Comparison of ENCODE assay signal across 16 mouse cellular contexts in genomic region chrX:105794806-105795403, GRCm38 (mm10). TPM values are rescaled to one million over a fixed set of nuclear protein-coding genes. Genes with fewer than 3 reads are reported as not detected.
DNase-seq lines count a peak whose midpoint lies in the region; ATAC-seq and TF ChIP-seq lines count a peak whose summit lies in the region.
"Had no signal": no experiment of that assay in that cellular context is flagged by ENCODE, and none has a peak within 500 bp of the region (broad histone marks: within the 10 kb centered on the region; RNA-seq: fewer than 3 reads in every experiment).

No protein-coding gene starts in this region.

- H3K27ac ChIP-seq in liver, adult 2 months (replicated peaks; ENCODE audit: insufficient read depth, low read depth, low read length): no peak overlapping the region
- no peak overlapping the region for H3K27ac ChIP-seq in ES-E14 (ENCODE audit: insufficient read depth, low read depth, low read length, poor library complexity, severe bottlenecking)
- no peak overlapping the region for H3K27ac ChIP-seq in midbrain, embryonic 13.5 days
- H3K27ac ChIP-seq: hindbrain, embryonic 10.5 days; kidney, postnatal 0 days; limb, embryonic 12.5 days had no signal

- no peak for TF ChIP-seq CTCF in liver, adult 2 months (IDR thresholded peaks at IDR 0.05; ENCODE audit: low read depth, low read length)

- no peaks in the 10 kb centered on the region for H3K4me1 ChIP-seq in liver, adult 2 months (ENCODE audit: control insufficient read depth, insufficient read depth, low read length)
- H3K4me1 ChIP-seq in ES-E14 (ENCODE audit: control insufficient read depth in 2 of 2, insufficient read depth in 2 of 2, low read length in 2 of 2, poor library complexity in 1 of 2): no peaks in the 10 kb centered on the region
- H3K4me1 ChIP-seq in midbrain, embryonic 13.5 days (replicated peaks): no peaks in the 10 kb centered on the region
- H3K4me1 ChIP-seq: hindbrain, embryonic 10.5 days; limb, embryonic 12.5 days had no signal

- in situ Hi-C loops in ES-E14 (cut with MboI; ENCODE audit: low sequenced_read_pairs in 2 of 2, unreplicated experiment in 2 of 2): no loop called here

- H3K36me3 ChIP-seq in liver, adult 2 months (ENCODE audit: control insufficient read depth, insufficient read depth, low read length): peaks cover 3% of the 10 kb centered on the region; the same call in 1 of the 2 replicates
- no peaks in the 10 kb centered on the region; the same call in 1 of the 2 replicates for H3K36me3 ChIP-seq in ES-E14 (ENCODE audit: control insufficient read depth, insufficient read depth, low read length, poor library complexity, severe bottlenecking)
- no peaks in the 10 kb centered on the region for H3K36me3 ChIP-seq in midbrain, embryonic 13.5 days

- H3K27me3 ChIP-seq in liver, adult 2 months (ENCODE audit: control insufficient read depth, insufficient read depth, low read length): no peaks in the 10 kb centered on the region
- peaks cover 10% of the 10 kb centered on the region; the same call in 1 of the 2 replicates for H3K27me3 ChIP-seq in midbrain, embryonic 13.5 days

- H3K79me2 ChIP-seq in liver, adult 2 months (ENCODE audit: control insufficient read depth, insufficient read depth, low read length): no peaks in the 10 kb centered on the region

- no peak overlapping the region for H3K9ac ChIP-seq in liver, adult 2 months (ENCODE audit: low read depth, low read length)
- H3K9ac ChIP-seq in ES-E14 (ENCODE audit: insufficient read depth, low read depth, low read length, poor library complexity, severe bottlenecking): no peak overlapping the region
- H3K9ac ChIP-seq in midbrain, embryonic 13.5 days (replicated peaks): no peak overlapping the region
- H3K9ac ChIP-seq: limb, embryonic 12.5 days had no signal

- no peaks in the 10 kb centered on the region for H3K9me3 ChIP-seq in ES-E14 (ENCODE audit: control insufficient read depth, insufficient read depth, low read depth, low read length)
- H3K9me3 ChIP-seq in midbrain, embryonic 13.5 days: no peaks in the 10 kb centered on the region
- H3K9me3 ChIP-seq: hindbrain, embryonic 10.5 days; limb, embryonic 12.5 days had no signal

- no peak overlapping the region for H3K4me2 ChIP-seq in midbrain, embryonic 13.5 days (replicated peaks)
- H3K4me2 ChIP-seq: heart, embryonic 11.5 days; limb, embryonic 12.5 days had no signal

- TF ChIP-seq POLR2A in liver, adult 2 months (IDR thresholded peaks at IDR 0.05; ENCODE audit: extremely low read depth, insufficient read depth, low read length): no peak

- 52% methylated on average over 8 of the region's 8 CpGs for WGBS in liver, adult 2 months
- 57% methylated on average over 8 of the region's 8 CpGs for whole genome bisulfite sequencing in midbrain, embryonic 13.5 days

- ATAC-seq in midbrain, embryonic 13.5 days: peak; percentile 58

- no peak overlapping the region for H3K4me3 ChIP-seq in liver, adult 2 months (ENCODE audit: insufficient read depth, low read depth, low read length)
- H3K4me3 ChIP-seq in ES-E14 (ENCODE audit: insufficient read depth in 1 of 2, low read depth in 1 of 2, low read length in 2 of 2, poor library complexity in 1 of 2, severe bottlenecking in 1 of 2): no peak overlapping the region
- H3K4me3 ChIP-seq in midbrain, embryonic 13.5 days (replicated peaks): no peak overlapping the region
- H3K4me3 ChIP-seq: hindbrain, embryonic 10.5 days; limb, embryonic 12.5 days had no signal

- DNase-seq in liver, adult 2 months (ENCODE audit: extremely low read depth, low read depth, low spot score): peak; percentile 6
- DNase-seq in liver (no peak), ES-E14 (ENCODE audit: low read depth, low spot score) (peak; percentile 13), ZHBTc4 (ENCODE audit: low read depth, low spot score) (peak; percentile 49)
- no peak for DNase-seq in gastrocnemius, adult 8-10 months (ENCODE audit: low spot score in 2 of 2)
- DNase-seq in kidney, adult 18-20 months: no peak
- DNase-seq: adrenal gland, postnatal 36 days; gastrocnemius, postnatal 25 days; layer of hippocampus, adult 9-11 months; spleen, adult 18-20 months had no signal

TF ChIP-seq in ES-E14, 5 proteins besides CTCF, POLR2A, EP300 and RAD21:
- no peak for TF ChIP-seq HCFC1 (IDR thresholded peaks at IDR 0.05; ENCODE audit: borderline replicate concordance, insufficient read depth, low read length)
- no peak for TF ChIP-seq MAFK (IDR thresholded peaks at IDR 0.05; ENCODE audit: insufficient read depth, low read depth, low read length)
- TF ChIP-seq ZC3H11A (IDR thresholded peaks at IDR 0.05; ENCODE audit: borderline replicate concordance, low read depth, low read length): no peak
- TF ChIP-seq ZNF384 (IDR thresholded peaks at IDR 0.05; ENCODE audit: low read depth, low read length): no peak
- no peak for TF ChIP-seq CHD2 (IDR thresholded peaks at IDR 0.05; ENCODE audit: low read depth, low read length)

RNA-seq across cellular contexts. Expression of gene Fgf16, which starts 30.8 kb away (rescaled TPM):
- total RNA-seq in liver, adult 2 months (2014; rRNA removed): not detected in 2 replicates
- polyA plus RNA-seq in liver, adult 2 months (2012; rRNA removed): not detected in 2 replicates
- total RNA-seq in ES-E14 (2012; rRNA removed): not detected in 2 replicates
- not detected in 2 replicates for polyA plus RNA-seq in midbrain, embryonic 13.5 days (2015; fragmentation: Nextera tagmentation; extraction: Ambion mirVana)
- under 1 TPM; 0.18 to 0.35 (median 0.19) TPM for total RNA-seq in gastrocnemius, adult 8-10 months (2022)
- polyA plus RNA-seq: heart, embryonic 11.5 days; hindbrain, embryonic 10.5 days; lung, embryonic 16.5 days had no signal

Comparison
In these comparisons a context has a peak if more than half of its experiments do, and no peak if none do; other contexts are left out.
1. DNase-seq: peak in liver, adult 2 months (single experiment), ES-E14 (single experiment) and ZHBTc4 (single experiment); none in liver (single experiment), gastrocnemius, adult 8-10 months (0 of 2) and kidney, adult 18-20 months (single experiment).